In the genomic region with DNA sequence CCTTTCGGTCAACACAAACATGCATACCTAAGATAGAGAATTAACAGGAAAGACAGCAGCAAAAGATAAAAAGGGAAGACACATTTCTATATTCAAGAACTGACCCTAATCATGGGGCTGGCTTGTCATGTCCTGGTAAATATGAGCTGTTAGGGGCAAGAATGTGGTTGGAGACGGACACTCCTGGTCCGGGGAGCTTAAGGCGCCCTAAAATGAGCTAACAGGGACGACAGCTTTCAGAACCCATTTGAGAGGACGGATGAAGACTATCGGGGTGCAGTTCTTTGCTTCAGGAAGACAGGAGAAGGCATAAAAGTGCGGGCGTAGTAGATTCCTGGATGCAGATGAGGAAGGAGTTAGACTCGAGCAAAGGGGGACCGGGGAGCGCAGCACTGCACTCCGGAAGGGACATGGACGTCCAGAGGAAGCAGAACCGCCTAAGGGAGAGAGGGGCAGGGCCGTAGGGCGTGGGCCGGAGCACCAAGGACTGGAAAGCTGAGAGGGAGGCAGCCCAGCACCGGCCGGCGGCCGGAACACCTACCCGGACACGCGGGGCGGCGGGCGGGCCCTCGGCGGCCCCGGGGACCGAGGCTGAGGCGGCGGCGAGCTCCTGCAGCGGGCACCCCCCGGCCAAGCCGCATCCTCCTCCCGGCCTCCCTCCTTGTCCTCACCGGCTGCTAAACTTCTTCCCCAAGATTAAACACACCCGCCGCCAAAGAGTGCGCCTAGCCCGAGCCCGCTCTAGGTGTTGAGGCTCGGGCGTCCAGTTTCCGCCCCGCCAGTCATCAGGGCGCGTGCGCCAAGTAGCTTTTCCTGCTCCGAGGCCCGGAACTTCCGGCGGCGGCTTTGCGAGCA, we compare ENCODE assay signal across 8 mouse cellular contexts. TPM values are rescaled to one million over a fixed set of nuclear protein-coding genes. Genes with fewer than 3 reads are reported as not detected.
DNase-seq lines count a peak whose midpoint lies in the region; ATAC-seq and TF ChIP-seq lines count a peak whose summit lies in the region.

Gene Spopl, minus strand, starts transcription at position 805 of the 855 bp plus-strand sequence.

- peak; percentile 98 for ATAC-seq in CD4-positive, CD25-positive, alpha-beta regulatory T cell, adult 4 months
- peak; percentile 71 for ATAC-seq in heart, embryonic 14.5 days (ENCODE audit: insufficient number of reproducible peaks, insufficient read depth, low FRiP score, low read depth)
- ATAC-seq in liver, embryonic 11.5 days (replicated peaks; ENCODE audit: low FRiP score) = peak; percentile 86

- H3K79me2 ChIP-seq in myocyte (ENCODE audit: control insufficient read depth, insufficient read depth) = peaks cover 46% of the 10 kb centered on the region

- peak; percentile 34 for DNase-seq in fibroblast of lung, adult 2 months (ENCODE audit: low read depth)
- peak; percentile 92 for DNase-seq in kidney, postnatal 10 days
- peak; percentile 78 for DNase-seq in liver, embryonic 11.5 days (ENCODE audit: low spot score)
- DNase-seq in spleen, postnatal 4 days (ENCODE audit: low spot score in 2 of 2) = peak; percentile 80 to 91

- no peaks in the 10 kb centered on the region for H3K9me3 ChIP-seq in heart, embryonic 14.5 days (ENCODE audit: control insufficient read depth, low read length)
- no peaks in the 10 kb centered on the region for H3K9me3 ChIP-seq in liver, embryonic 11.5 days (ENCODE audit: control insufficient read depth, low read length)

- H3ac ChIP-seq in myocyte (ENCODE audit: control insufficient read depth, insufficient read length) = peak within 1 kb of the TSS; percentile 43

- TF ChIP-seq POLR2A in myocyte (IDR thresholded peaks at IDR 0.05; ENCODE audit: insufficient read length, low read depth) = peak; percentile 64

- no peaks in the 10 kb centered on the region for H3K4me1 ChIP-seq in brown adipose tissue, adult 24 weeks (ENCODE audit: control insufficient read depth, insufficient read depth, insufficient read length, low read length)
- H3K4me1 ChIP-seq in heart, embryonic 14.5 days (ENCODE audit: control insufficient read depth in 2 of 2, insufficient read depth in 2 of 2, low read length in 2 of 2) = peaks cover 0 to 7% of the 10 kb centered on the region in 2 experiments; a peak in 2 of 4 replicates
- 0 out of 2 replicates have a peak, but pooled peaks cover 2% of the 10 kb centered on the region for H3K4me1 ChIP-seq in liver, embryonic 11.5 days (replicated peaks; ENCODE audit: control insufficient read depth, insufficient read depth, low read length)

- no peaks in the 10 kb centered on the region for H3K27me3 ChIP-seq in heart, embryonic 14.5 days (ENCODE audit: control insufficient read depth, insufficient read depth, low read length)
- H3K27me3 ChIP-seq in liver, embryonic 11.5 days (replicated peaks; ENCODE audit: control insufficient read depth, insufficient read depth, low read length) = no peaks in the 10 kb centered on the region
- no peaks in the 10 kb centered on the region for H3K27me3 ChIP-seq in myocyte (ENCODE audit: control insufficient read depth, insufficient read depth, insufficient read length)

- no peaks in the 10 kb centered on the region for H3K36me3 ChIP-seq in heart, embryonic 14.5 days (ENCODE audit: control insufficient read depth, insufficient read depth, low read length)
- H3K36me3 ChIP-seq in liver, embryonic 11.5 days (ENCODE audit: control insufficient read depth, insufficient read depth, low read length) = no peaks in the 10 kb centered on the region
- no peaks in the 10 kb centered on the region for H3K36me3 ChIP-seq in myocyte (ENCODE audit: control insufficient read depth, insufficient read depth)

- H3K4me3 ChIP-seq in brown adipose tissue, adult 24 weeks (ENCODE audit: insufficient read depth, low read depth, low read length) = peak within 1 kb of the TSS; percentile 95
- H3K4me3 ChIP-seq in heart, embryonic 14.5 days (ENCODE audit: control insufficient read depth in 1 of 2, insufficient read depth in 1 of 2, low read depth in 1 of 2, low read length in 2 of 2) = peak within 1 kb of the TSS; percentile 79 to 97
- H3K4me3 ChIP-seq in liver, embryonic 11.5 days (ENCODE audit: low read depth, low read length) = peak within 1 kb of the TSS; percentile 64
- peak within 1 kb of the TSS; percentile 83 for H3K4me3 ChIP-seq in myocyte

- WGBS in heart, embryonic 14.5 days = 1% methylated on average over 56 of the region's 58 CpGs
- 1% methylated on average over 58 of the region's 58 CpGs for WGBS in liver, embryonic 11.5 days

- H3K9ac ChIP-seq in heart, embryonic 14.5 days (ENCODE audit: low read length) = peak within 1 kb of the TSS; percentile 91
- H3K9ac ChIP-seq in liver, embryonic 11.5 days (ENCODE audit: low read depth, low read length) = peak within 1 kb of the TSS; percentile 73

- peak within 1 kb of the TSS; percentile 80 for H3K4me2 ChIP-seq in heart, embryonic 14.5 days (ENCODE audit: low read length)
- H3K4me2 ChIP-seq in liver, embryonic 11.5 days = peak within 1 kb of the TSS; percentile 69
- peak within 1 kb of the TSS; percentile 88 for H3K4me2 ChIP-seq in myocyte (ENCODE audit: low read depth)

- H3K27ac ChIP-seq in brown adipose tissue, adult 24 weeks (replicated peaks; ENCODE audit: low read depth, low read length) = peak within 1 kb of the TSS; percentile 79
- H3K27ac ChIP-seq in heart, embryonic 14.5 days (replicated peaks in 1 of 2; ENCODE audit: control insufficient read depth in 1 of 2, insufficient read depth in 1 of 2, low read depth in 2 of 2, low read length in 2 of 2) = peak within 1 kb of the TSS; percentile 75 to 85
- H3K27ac ChIP-seq in liver, embryonic 11.5 days (ENCODE audit: low read depth, low read length) = peak within 1 kb of the TSS; percentile 80

TF ChIP-seq in myocyte, 11 proteins besides CTCF, POLR2A, EP300 and RAD21:
- TF ChIP-seq POLR2AphosphoS2 (IDR thresholded peaks at IDR 0.05; ENCODE audit: insufficient read length, low read depth) (peak; percentile 23), MYOD1 (IDR thresholded peaks at IDR 0.05; ENCODE audit: control insufficient read depth in 1 of 3, insufficient read length in 2 of 3, low read depth in 2 of 3) (no peak)

RNA-seq across cellular contexts. Expression of gene Spopl, which starts in this region (rescaled TPM):
- 10 to 100 TPM in 1 of 2 experiments, 1 to 10 TPM in 1; 7.9 to 11.0 TPM for polyA plus RNA-seq in CD4-positive, CD25-positive, alpha-beta regulatory T cell, adult 4 months (2017; shearing (Covaris generic))
- 7.0 and 17.8 TPM in 2 replicates for polyA plus RNA-seq in brown adipose tissue, adult 24 weeks (2012; ENCODE audit: insufficient read depth, insufficient read length, missing spikeins)
- polyA plus RNA-seq in heart, embryonic 14.5 days (2014; fragmentation: Nextera tagmentation; extraction: Ambion mirVana) = 10.2 and 16.5 TPM in 2 replicates
- 7.8 and 8.6 TPM in 2 replicates for polyA plus RNA-seq in liver, embryonic 11.5 days (2014; fragmentation: Nextera tagmentation; extraction: Ambion mirVana)
- polyA plus RNA-seq in myocyte (2012; fragmentation: generic; extraction: Trizol) = 4.6 TPM

Comparison
In these comparisons a context has a peak if more than half of its experiments do, and no peak if none do; other contexts are left out.
1. Peak in every context shown above with its lines: DNase-seq, ATAC-seq, H3K4me3 ChIP-seq and H3K27ac ChIP-seq.
2. DNase-seq: peak in every context shown above with its lines; median percentile 92 in kidney, postnatal 10 days; 86 in spleen, postnatal 4 days; 78 in liver, embryonic 11.5 days; 34 in fibroblast of lung, adult 2 months.